Mouse (Mus musculus) left cerebral cortex, postnatal 14 days (tissue): ENCODE measurements around the gene Nfu1. TPM values are rescaled to one million over a fixed set of nuclear protein-coding genes. Genes with fewer than 3 reads are reported as not detected.

ENCODE experiments used
- DNase-seq, 2 experiments: peaks; one replicate each; pipeline ENCODE4 v3.0.0; 2021 to 2022; ENCODE audit warnings: low spot score in 2 of 2, mixed read lengths in 1 of 2
- intact Hi-C: fragments of 180-260 bp; cut with DNase I; formaldehyde crosslinking; loops from one replicate; pipeline ENCODE4 v1.15.1; 2025
- total RNA-seq, 2 experiments: library from RNA; stranded (reverse); gene quantifications; 2 replicates each; pipeline ENCODE4 v1.2.3; 2021

The Nfu1 gene
- total RNA-seq, 2 experiments from 2014 or later: 58.5 to 61.5 TPM

GRCm38 (mm10) chr6:87054193-87054592, 45.2 kb downstream of the Nfu1 start:
- intact Hi-C loops: no loop called here

GRCm38 (mm10) chr6:87059754-87060153, 50.7 kb downstream of the Nfu1 start:
- DNase-seq: no peak
- intact Hi-C loops: no loop called here

More at GRCm38 (mm10) chr6:87054193-87054592, 45.2 kb downstream of the Nfu1 start:
- no peak for DNase-seq

DNA sequence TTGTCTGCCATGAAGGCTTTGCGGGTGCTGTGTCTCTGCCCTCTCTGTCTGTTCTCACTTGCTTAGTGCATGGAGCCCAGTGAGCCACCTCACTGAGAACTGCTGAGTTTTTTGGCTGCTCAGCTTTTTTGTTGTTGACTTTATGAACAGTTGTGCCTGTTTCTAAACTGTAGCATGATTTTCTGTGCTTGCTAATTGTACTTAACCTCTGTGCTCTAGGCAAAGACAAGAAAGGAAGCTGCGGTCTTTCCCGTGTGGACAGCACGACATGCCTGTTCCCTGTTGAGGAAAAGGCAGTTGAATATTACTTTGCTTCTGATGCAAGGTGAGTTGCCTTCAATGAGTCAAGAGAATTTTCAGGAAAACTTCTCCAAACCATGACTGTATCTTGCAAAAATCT, 54.5 kb downstream of the Nfu1 start:
- intact Hi-C loops: no loop called here
- DNase-seq: no peak

DNA sequence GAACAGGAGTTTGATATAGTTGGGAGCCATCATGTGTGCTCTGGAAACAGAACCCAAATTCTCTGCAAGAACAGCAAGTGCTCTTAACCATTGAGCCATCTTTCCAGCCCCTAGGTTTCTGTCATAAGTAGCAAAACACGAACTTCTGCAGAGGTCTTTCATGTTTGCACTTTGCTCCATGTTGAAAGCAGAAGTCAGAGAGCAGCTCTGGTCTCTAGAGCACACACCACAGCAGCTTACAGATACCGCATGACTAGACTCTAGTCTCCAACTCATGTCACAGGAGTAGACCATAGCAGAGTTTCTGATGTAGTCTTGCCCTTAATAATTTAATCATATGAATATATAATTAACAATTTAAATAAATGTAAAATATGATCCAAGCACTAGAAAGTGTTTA, 59.2 kb downstream of the Nfu1 start:
- DNase-seq: no peak
- intact Hi-C loops: no loop called here

DNA sequence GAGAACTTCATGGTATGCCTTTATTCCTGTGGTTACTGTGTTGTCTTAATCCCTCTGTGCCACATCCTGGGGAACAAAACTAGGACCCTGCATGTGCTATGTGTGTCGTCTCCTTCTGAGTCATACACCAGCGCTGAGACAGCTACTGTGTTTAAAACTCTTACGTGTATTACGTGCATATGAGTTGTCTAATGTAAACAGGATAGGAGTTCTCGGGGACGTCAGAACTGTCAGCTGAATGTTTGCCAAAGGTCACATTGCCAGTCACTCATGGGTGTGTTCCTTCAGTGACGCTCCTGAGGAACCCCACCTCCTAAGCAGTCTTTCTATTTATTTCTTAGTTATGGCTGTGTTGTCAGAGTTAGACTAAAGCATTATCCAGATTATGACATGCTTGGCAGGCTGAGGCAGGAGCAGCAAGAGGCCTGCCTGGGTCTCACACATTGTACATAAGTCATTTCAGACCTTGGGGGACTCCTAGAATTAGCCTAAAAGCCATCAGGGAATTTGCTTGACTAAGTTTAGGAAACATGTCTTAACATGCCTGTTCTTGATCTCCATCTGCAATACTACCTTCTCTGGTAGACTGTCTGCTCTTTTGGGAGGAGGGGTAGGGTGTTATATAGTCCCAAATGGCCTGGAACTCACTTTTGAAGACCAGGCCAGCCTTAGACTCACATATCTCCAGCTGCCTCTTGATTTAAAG, 60.3 kb downstream of the Nfu1 start:
- no peak for DNase-seq
- intact Hi-C loops: no loop called here

DNA sequence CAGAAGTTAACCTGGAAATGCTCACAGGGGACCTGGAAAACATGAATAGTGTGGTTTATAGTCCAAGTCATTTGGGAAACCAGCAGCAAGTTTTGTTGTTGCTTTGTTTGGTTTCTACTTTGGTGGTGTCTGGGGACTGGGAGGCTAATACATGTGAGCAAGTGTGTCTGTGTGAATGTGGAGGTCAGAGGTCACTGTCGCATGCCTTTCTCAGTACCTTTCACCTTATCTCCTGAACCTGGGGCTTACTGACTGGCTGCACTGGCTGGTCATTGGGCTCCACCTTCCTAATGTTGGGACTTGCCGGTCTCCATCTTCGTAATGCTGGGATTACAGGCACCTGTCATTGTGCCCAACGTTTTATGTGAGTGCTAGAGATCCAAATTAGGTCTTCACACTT, 61.6 kb downstream of the Nfu1 start:
- intact Hi-C loops: no loop called here
- DNase-seq: no peak

- intact Hi-C loops: no loop called here
- DNase-seq: no peak
Measured at GRCm38 (mm10) chr6:87072759-87073158, 63.7 kb downstream of the Nfu1 start.

DNA sequence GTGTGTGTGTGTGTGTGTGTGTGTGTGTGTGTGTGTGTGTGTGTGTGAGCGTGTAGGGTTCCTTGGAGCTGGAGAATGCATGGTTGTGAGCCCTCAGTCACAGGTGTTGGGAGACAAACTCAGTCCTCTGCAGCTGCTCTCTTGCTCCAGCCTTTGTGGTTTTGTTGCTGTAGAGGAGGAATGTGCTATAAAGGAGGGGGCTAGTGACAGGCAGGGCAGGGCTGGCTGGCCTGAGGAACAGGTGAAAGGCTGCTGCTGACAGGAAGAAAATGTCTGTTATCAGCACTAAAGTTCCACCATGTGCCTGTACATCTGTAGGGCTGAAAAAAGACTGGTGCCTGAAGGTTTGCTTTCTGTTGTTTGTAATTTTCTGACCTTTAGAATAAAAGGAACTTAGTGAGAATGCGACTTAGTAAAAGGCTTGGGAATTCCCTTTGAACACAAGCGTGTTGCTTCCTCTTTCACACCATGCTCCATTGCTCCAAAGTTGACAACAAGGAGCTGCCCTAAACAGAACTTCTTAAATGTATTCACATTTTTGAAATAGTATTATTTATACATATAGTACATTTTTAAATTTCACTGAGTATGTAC, 66.2 kb downstream of the Nfu1 start:
- no peak for DNase-seq
- intact Hi-C loops: no loop called here

Other genes starting within 250 kb of the Nfu1 start
- 1 to 10 TPM; 4.2 to 4.9 TPM for gene Anxa4, start 215.7 kb upstream of the Nfu1 start, total RNA-seq
- gene Aak1, start 159.7 kb upstream of the Nfu1 start, total RNA-seq: 100 to 1,000 TPM; 351 to 380 TPM
- 10 to 100 TPM; 56.3 to 57.5 TPM for gene Gfpt1, start 33.6 kb downstream of the Nfu1 start, total RNA-seq
- gene D6Ertd527e, start 95.5 kb downstream of the Nfu1 start, total RNA-seq: not detected